Mouse (Mus musculus) intestine, embryonic 15.5 days (tissue): ENCODE results near the gene Lrrfip1. TPM values are rescaled to one million over a fixed set of nuclear protein-coding genes. Genes with fewer than 3 reads are reported as not detected.

ENCODE experiments used
- ATAC-seq: fragments of 200-750 bp; cut with Nextera tagmentation; 2 replicates; pipeline ENCODE4 v1.8.0; 2017; ENCODE audit warnings: moderate TSS enrichment, moderate library complexity
- H3K27ac ChIP-seq: fragments of 300-500 bp; sonication (generic); 2 replicates; pipeline ENCODE4 v1.5.1; 2015; ENCODE audit warnings: mild to moderate bottlenecking, inconsistent platforms
- H3K27me3 ChIP-seq: fragments of 300-500 bp; sonication (generic); replicated peaks from 2 replicates; pipeline ENCODE4 v1.6.1; 2015; ENCODE audit warnings: inconsistent platforms
- H3K36me3 ChIP-seq: fragments of 300-500 bp; sonication (generic); 2 replicates; pipeline ENCODE4 v1.6.1; 2015; ENCODE audit warnings: inconsistent platforms
- H3K4me1 ChIP-seq: fragments of 300-500 bp; sonication (generic); replicated peaks from 2 replicates; pipeline ENCODE4 v1.6.1; 2015; ENCODE audit warnings: inconsistent platforms
- H3K4me2 ChIP-seq: fragments of 300-500 bp; sonication (generic); replicated peaks from 2 replicates; pipeline ENCODE4 v1.6.1; 2015; ENCODE audit warnings: mild to moderate bottlenecking, inconsistent platforms
- H3K4me3 ChIP-seq: fragments of 300-500 bp; sonication (generic); replicated peaks from 2 replicates; pipeline ENCODE4 v1.5.1; 2015; ENCODE audit warnings: inconsistent platforms
- H3K9ac ChIP-seq: fragments of 300-500 bp; sonication (generic); 2 replicates; pipeline ENCODE4 v1.6.1; 2015; ENCODE audit warnings: inconsistent platforms
- H3K9me3 ChIP-seq: fragments of 300-500 bp; sonication (generic); 2 replicates; pipeline ENCODE4 v1.6.1; 2016; ENCODE audit warnings: inconsistent platforms
- WGBS: fragments of 180-500 bp; shearing (Covaris S2); methylation state at CpG from one replicate; pipeline ENCODE4 v1.1.7; 2015; 5-methylcytosine and 5-hydroxymethylcytosine counted together
- polyA plus RNA-seq: library from polyadenylated mRNA; unstranded; fragments of >200 nt; fragmentation: Nextera tagmentation; extraction: Ambion mirVana; gene quantifications from 2 replicates; pipeline ENCODE4 v1.2.1, GENCODE M21; 2015

The Lrrfip1 gene
- polyA plus RNA-seq, 1 experiment from 2014 or later, result 63.5 TPM

DNA sequence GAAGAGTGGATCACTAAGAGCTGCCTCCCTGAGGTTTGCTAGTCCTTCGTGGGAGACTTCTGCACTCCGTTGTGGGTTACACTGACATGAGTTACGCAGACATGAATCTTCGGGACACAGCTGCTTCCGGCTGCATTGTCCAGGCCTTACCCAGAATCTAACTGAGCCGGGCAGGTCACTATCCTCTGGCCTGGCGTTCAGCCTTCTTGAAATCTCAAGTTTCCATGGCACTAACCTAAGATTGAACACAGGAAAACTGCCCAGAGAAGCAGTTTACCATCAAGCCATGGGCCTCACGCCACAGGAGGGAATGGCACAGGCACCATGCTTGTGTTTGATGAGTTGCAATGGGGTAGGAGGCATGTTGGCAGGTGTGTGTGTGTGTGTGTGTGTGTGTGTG lies 85.8 kb downstream of the Lrrfip1 start:
- Histone ChIP-seq H3K27ac (no peak overlapping the region), H3K4me1 (peaks cover 32% of the 10 kb centered on the region)

DNA sequence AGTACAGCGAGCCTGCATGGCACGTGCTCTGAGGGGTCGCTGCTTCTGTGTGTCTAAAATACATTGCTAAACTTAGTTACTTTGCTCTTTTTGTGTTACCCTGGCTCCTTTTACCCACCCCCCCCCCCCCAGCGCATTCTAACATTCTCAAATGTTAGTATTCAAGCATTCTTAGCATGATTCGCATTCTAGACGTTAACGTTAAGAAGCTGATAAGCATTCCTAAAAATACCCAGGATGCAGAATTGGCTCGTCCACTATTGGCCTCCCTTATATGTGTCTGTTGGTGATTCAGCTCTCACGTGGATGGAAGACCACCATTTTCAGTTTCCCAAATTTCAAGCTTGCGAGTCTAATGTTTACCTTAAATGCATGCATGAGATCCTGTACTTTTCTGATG lies 86.5 kb downstream of the Lrrfip1 start:
- Histone ChIP-seq H3K36me3 (no peaks in the 10 kb centered on the region), H3K9me3 (no peaks in the 10 kb centered on the region), H3K9ac (no peak overlapping the region), H3K4me2 (no peak overlapping the region), H3K4me3 (no peak overlapping the region), H3K4me1 (peaks cover 32% of the 10 kb centered on the region), H3K27ac (no peak overlapping the region), H3K27me3 (no peaks in the 10 kb centered on the region)
- ATAC-seq, result no peak
- WGBS, result 47% methylated on average over 10 of the region's 10 CpGs

More for the DNA sequence above, 85.8 kb downstream of the Lrrfip1 start:
- no peak for ATAC-seq
- Histone ChIP-seq H3K36me3 (no peaks in the 10 kb centered on the region), H3K9ac (no peak overlapping the region), H3K4me2 (no peak overlapping the region), H3K9me3 (no peaks in the 10 kb centered on the region), H3K4me3 (no peak overlapping the region), H3K27me3 (no peaks in the 10 kb centered on the region)
- 63% methylated on average over 8 of the region's 8 CpGs for WGBS

DNA sequence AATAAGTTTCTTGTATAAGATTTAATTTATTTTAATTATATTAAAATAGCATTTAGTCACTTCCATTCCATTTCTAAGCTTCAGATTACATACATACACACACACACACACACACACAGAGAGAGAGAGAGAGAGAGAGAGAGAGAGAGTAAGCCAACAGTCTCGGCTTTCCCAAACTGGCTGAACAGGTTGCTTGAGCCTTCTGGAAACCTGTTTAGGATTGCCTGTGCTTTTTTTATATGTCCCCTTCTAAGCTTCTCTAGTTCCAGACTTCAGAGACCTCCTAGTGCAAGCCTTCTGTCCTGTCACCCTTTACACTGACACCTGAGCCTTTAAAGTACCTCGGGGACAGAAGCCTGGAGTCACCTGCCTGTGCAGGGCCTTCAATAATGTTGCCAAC lies 87.1 kb downstream of the Lrrfip1 start:
- Histone ChIP-seq H3K27me3 (no peaks in the 10 kb centered on the region), H3K9me3 (no peaks in the 10 kb centered on the region), H3K4me3 (no peak overlapping the region), H3K9ac (no peak overlapping the region), H3K4me1 (peaks cover 28% of the 10 kb centered on the region), H3K27ac (no peak overlapping the region), H3K4me2 (no peak overlapping the region), H3K36me3 (no peaks in the 10 kb centered on the region)
- WGBS, result 18% methylated on average over 2 of the region's 2 CpGs
- no peak for ATAC-seq

GRCm38 (mm10) chr1:91086325-91086724 lies 87.8 kb downstream of the Lrrfip1 start:
- ATAC-seq, result no peak
- Histone ChIP-seq H3K27me3 (no peaks in the 10 kb centered on the region), H3K27ac (no peak overlapping the region), H3K36me3 (no peaks in the 10 kb centered on the region), H3K4me1 (peaks cover 28% of the 10 kb centered on the region), H3K4me2 (no peak overlapping the region), H3K9me3 (no peaks in the 10 kb centered on the region), H3K9ac (no peak overlapping the region), H3K4me3 (no peak overlapping the region)
- 33% methylated on average over 3 of the region's 3 CpGs for WGBS

DNA sequence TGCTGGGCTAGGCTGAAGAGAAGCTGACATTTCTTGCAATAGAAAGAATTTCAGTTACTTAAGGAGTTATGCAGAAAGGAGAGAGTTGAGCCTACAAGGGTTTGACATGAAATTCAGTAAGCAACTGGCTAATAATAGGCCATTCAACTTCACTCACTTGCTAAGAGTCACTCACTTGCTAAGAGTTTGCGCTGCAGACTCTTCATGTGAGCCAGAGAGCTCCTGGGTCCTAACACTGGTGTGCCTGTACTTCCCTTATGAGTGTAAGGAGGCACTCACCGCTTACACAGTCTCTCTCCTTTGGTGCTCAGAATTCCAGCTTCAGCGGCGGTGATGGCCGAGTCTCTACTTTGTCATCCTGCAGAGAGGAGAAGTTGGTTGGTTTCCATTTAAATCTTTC lies 88.2 kb downstream of the Lrrfip1 start:
- Histone ChIP-seq H3K27me3 (no peaks in the 10 kb centered on the region), H3K9me3 (no peaks in the 10 kb centered on the region), H3K4me3 (no peak overlapping the region), H3K4me2 (no peak overlapping the region), H3K9ac (no peak overlapping the region), H3K36me3 (no peaks in the 10 kb centered on the region), H3K27ac (no peak overlapping the region), H3K4me1 (peaks cover 28% of the 10 kb centered on the region)
- 74% methylated on average over 5 of the region's 5 CpGs for WGBS
- ATAC-seq, result no peak

DNA sequence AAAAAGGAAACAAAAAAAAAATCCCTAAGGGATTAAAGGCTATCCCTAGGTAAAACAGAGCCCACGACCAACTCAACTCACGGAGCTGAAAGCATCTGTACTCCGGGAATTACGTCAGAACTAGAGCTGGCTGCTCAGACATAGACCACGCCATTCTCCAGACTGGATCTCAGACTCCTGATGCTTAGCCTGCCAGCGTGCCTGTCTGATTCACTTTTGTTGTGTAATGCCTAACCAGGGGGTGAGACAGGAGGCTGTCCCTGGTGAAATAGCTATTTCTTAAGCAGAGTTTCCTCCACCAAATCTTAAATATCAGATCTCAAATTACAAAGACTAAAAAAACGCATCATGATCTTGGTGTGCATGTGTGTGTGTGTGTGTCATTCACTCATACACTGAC lies 89.5 kb downstream of the Lrrfip1 start:
- no peak overlapping the region for H3K9ac ChIP-seq
- no peak overlapping the region for H3K4me3 ChIP-seq
- H3K27me3 ChIP-seq, result no peaks in the 10 kb centered on the region
- WGBS, result 83% methylated on average over 7 of the region's 7 CpGs
- ATAC-seq, result no peak
- H3K9me3 ChIP-seq, result no peaks in the 10 kb centered on the region
- no peaks in the 10 kb centered on the region for H3K36me3 ChIP-seq
- peaks cover 28% of the 10 kb centered on the region for H3K4me1 ChIP-seq
- no peak overlapping the region for H3K27ac ChIP-seq
- no peak overlapping the region for H3K4me2 ChIP-seq

GRCm38 (mm10) chr1:91088941-91089340 lies 90.4 kb downstream of the Lrrfip1 start:
- no peaks in the 10 kb centered on the region for H3K9me3 ChIP-seq
- no peaks in the 10 kb centered on the region for H3K36me3 ChIP-seq
- H3K4me3 ChIP-seq, result no peak overlapping the region
- WGBS, result 74% methylated on average over 8 of the region's 8 CpGs
- H3K27ac ChIP-seq, result no peak overlapping the region
- H3K4me1 ChIP-seq, result peaks cover 22% of the 10 kb centered on the region
- no peak overlapping the region for H3K4me2 ChIP-seq
- H3K27me3 ChIP-seq, result no peaks in the 10 kb centered on the region
- H3K9ac ChIP-seq, result no peak overlapping the region
- ATAC-seq, result no peak

- 67% methylated on average over 6 of the region's 6 CpGs for WGBS
- ATAC-seq, result no peak
Observed at GRCm38 (mm10) chr1:91090456-91090855, 91.9 kb downstream of the Lrrfip1 start.

GRCm38 (mm10) chr1:91092451-91092850 lies 93.9 kb downstream of the Lrrfip1 start:
- 52% methylated on average over 6 of the region's 6 CpGs for WGBS
- Histone ChIP-seq H3K27ac (no peak overlapping the region), H3K4me1 (peaks cover 17% of the 10 kb centered on the region), H3K4me2 (no peak overlapping the region), H3K9ac (no peak overlapping the region), H3K27me3 (no peaks in the 10 kb centered on the region), H3K36me3 (no peaks in the 10 kb centered on the region), H3K4me3 (no peak overlapping the region), H3K9me3 (no peaks in the 10 kb centered on the region)
- ATAC-seq, result no peak

More at GRCm38 (mm10) chr1:91090456-91090855, 91.9 kb downstream of the Lrrfip1 start:
- no peak overlapping the region for H3K9ac ChIP-seq
- no peak overlapping the region for H3K27ac ChIP-seq
- no peaks in the 10 kb centered on the region for H3K9me3 ChIP-seq
- peaks cover 18% of the 10 kb centered on the region; the same call in 1 of the 2 replicates for H3K4me1 ChIP-seq
- no peaks in the 10 kb centered on the region for H3K36me3 ChIP-seq
- H3K4me2 ChIP-seq, result no peak overlapping the region
- H3K4me3 ChIP-seq, result no peak overlapping the region
- no peaks in the 10 kb centered on the region for H3K27me3 ChIP-seq

- H3K9ac ChIP-seq, result no peak overlapping the region
- no peak overlapping the region for H3K27ac ChIP-seq
- no peaks in the 10 kb centered on the region for H3K27me3 ChIP-seq
- no peak for ATAC-seq
- no peaks in the 10 kb centered on the region for H3K9me3 ChIP-seq
- no peaks in the 10 kb centered on the region for H3K36me3 ChIP-seq
- peaks cover 17% of the 10 kb centered on the region for H3K4me1 ChIP-seq
- 74% methylated on average over 2 of the region's 2 CpGs for WGBS
- no peak overlapping the region for H3K4me2 ChIP-seq
- H3K4me3 ChIP-seq, result no peak overlapping the region
Observed at GRCm38 (mm10) chr1:91093296-91093695, 94.8 kb downstream of the Lrrfip1 start.

DNA sequence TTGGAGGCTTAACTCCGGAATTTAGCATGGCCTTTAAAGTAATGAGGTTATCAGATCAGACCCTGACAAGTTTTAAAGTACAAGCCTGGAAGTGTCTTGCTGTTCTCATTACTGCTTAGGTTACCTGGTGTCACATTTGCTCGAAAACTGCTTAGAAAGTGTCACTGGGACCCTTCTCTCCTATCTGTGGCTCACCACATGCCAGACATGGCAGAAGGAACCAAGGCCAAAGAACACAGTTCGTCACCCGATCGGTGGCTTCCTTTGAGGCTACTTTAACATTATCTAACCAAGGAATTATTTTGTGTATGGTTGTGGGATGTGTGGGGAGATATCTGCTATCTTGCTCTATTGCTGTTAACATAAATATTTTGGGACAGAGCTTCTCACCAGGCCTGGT lies 95.5 kb downstream of the Lrrfip1 start:
- WGBS, result 59% methylated on average over 5 of the region's 5 CpGs
- no peak overlapping the region for H3K27ac ChIP-seq
- H3K4me2 ChIP-seq, result no peak overlapping the region
- ATAC-seq, result no peak
- no peaks in the 10 kb centered on the region for H3K36me3 ChIP-seq
- H3K9ac ChIP-seq, result no peak overlapping the region
- no peaks in the 10 kb centered on the region for H3K9me3 ChIP-seq
- peaks cover 19% of the 10 kb centered on the region for H3K4me1 ChIP-seq
- no peak overlapping the region for H3K4me3 ChIP-seq
- H3K27me3 ChIP-seq, result no peaks in the 10 kb centered on the region

GRCm38 (mm10) chr1:91095258-91095657 lies 96.7 kb downstream of the Lrrfip1 start:
- Histone ChIP-seq H3K9ac (no peak overlapping the region), H3K4me1 (peaks cover 17% of the 10 kb centered on the region; the same call in 1 of the 2 replicates), H3K27ac (no peak overlapping the region), H3K4me3 (no peak overlapping the region), H3K4me2 (no peak overlapping the region), H3K36me3 (no peaks in the 10 kb centered on the region), H3K9me3 (no peaks in the 10 kb centered on the region), H3K27me3 (no peaks in the 10 kb centered on the region)
- 47% methylated on average over 3 of the region's 3 CpGs for WGBS
- ATAC-seq, result no peak

GRCm38 (mm10) chr1:91095853-91096252 lies 97.3 kb downstream of the Lrrfip1 start:
- no peak overlapping the region for H3K4me2 ChIP-seq
- ATAC-seq, result no peak
- peaks cover 17% of the 10 kb centered on the region; the same call in 1 of the 2 replicates for H3K4me1 ChIP-seq
- 59% methylated on average over 1 of the region's 1 CpGs for WGBS
- H3K4me3 ChIP-seq, result no peak overlapping the region
- no peaks in the 10 kb centered on the region for H3K27me3 ChIP-seq
- H3K36me3 ChIP-seq, result no peaks in the 10 kb centered on the region
- no peaks in the 10 kb centered on the region for H3K9me3 ChIP-seq
- no peak overlapping the region for H3K9ac ChIP-seq
- H3K27ac ChIP-seq, result no peak overlapping the region
